Mouse (Mus musculus) lung, postnatal 0 days (tissue): Measurements from ENCODE around the gene Wdr20. TPM values are rescaled to one million over a fixed set of nuclear protein-coding genes. Genes with fewer than 3 reads are reported as not detected.
"Not testable (repeated sequence)": the region's sequence is repeated elsewhere in the genome, so short reads cannot be mapped to it uniquely, and the experiment has no call there.

Experiments used
- ATAC-seq: fragments of 200-750 bp; cut with Nextera tagmentation; 2 replicates; pipeline ENCODE4 v1.8.0; 2017; ENCODE audit warnings: moderate library complexity
- DNase-seq: peaks from one replicate; pipeline ENCODE4 v3.0.0-alpha.2; 2016; ENCODE audit warnings: low spot score
- H3K27ac ChIP-seq: fragments of 300-500 bp; sonication (generic); 2 replicates; pipeline ENCODE4 v1.5.1; 2014; ENCODE audit warnings: antibody characterized with exemption, mild to moderate bottlenecking, low read length, mixed read lengths
- H3K27me3 ChIP-seq: fragments of 300-500 bp; sonication (generic); replicated peaks from 2 replicates; pipeline ENCODE4 v1.6.1; 2014; ENCODE audit warnings: low read length, mixed read lengths; ENCODE audit not compliant: insufficient read depth
- H3K36me3 ChIP-seq: fragments of 300-500 bp; sonication (generic); 2 replicates; pipeline ENCODE4 v1.6.1; 2014; ENCODE audit warnings: low read length, mixed read lengths; ENCODE audit not compliant: insufficient read depth
- H3K4me1 ChIP-seq: fragments of 300-500 bp; sonication (generic); 2 replicates; pipeline ENCODE4 v1.6.1; 2014; ENCODE audit warnings: antibody characterized with exemption, low read depth, low read length, mixed read lengths; ENCODE audit not compliant: insufficient read depth
- H3K4me2 ChIP-seq: fragments of 300-500 bp; sonication (generic); replicated peaks from 2 replicates; pipeline ENCODE4 v1.6.1; 2014; ENCODE audit warnings: low read depth, mild to moderate bottlenecking, low read length, moderate library complexity, mixed read lengths
- H3K4me3 ChIP-seq: fragments of 300-500 bp; sonication (generic); 2 replicates; pipeline ENCODE4 v1.5.1; 2014; ENCODE audit warnings: low read depth, low read length
- H3K9ac ChIP-seq: fragments of 300-500 bp; sonication (generic); replicated peaks from 2 replicates; pipeline ENCODE4 v1.6.1; 2014; ENCODE audit warnings: low read depth, mild to moderate bottlenecking
- H3K9me3 ChIP-seq: fragments of 300-500 bp; sonication (generic); 2 replicates; pipeline ENCODE4 v1.6.1; 2016; ENCODE audit warnings: low read length, mixed read lengths
- CTCF ChIP-seq: IDR thresholded peaks from 2 replicates; pipeline ENCODE4 v1.5.1; 2016; ENCODE audit warnings: antibody characterized with exemption, mild to moderate bottlenecking
- EP300 ChIP-seq: IDR thresholded peaks from 2 replicates; pipeline ENCODE4 v1.6.1; 2016; ENCODE audit warnings: antibody characterized with exemption, mild to moderate bottlenecking, control low read depth
- WGBS: fragments of 180-500 bp; shearing (Covaris S2); extraction: QIAGEN DNeasy Blood & Tissue Kit; methylation state at CpG from one replicate; pipeline ENCODE4 v1.1.7; 2014; 5-methylcytosine and 5-hydroxymethylcytosine counted together
- polyA plus RNA-seq: library from polyadenylated mRNA; unstranded; fragments of >200 nt; fragmentation: Nextera tagmentation; extraction: Ambion mirVana; gene quantifications from 2 replicates; pipeline ENCODE4 v1.2.1, GENCODE M21; 2015

Wdr20 gene
- polyA plus RNA-seq, 1 experiment from 2014 or later, result 12.5 TPM

- Histone ChIP-seq H3K4me3 (no peak overlapping the region), H3K27ac (no peak overlapping the region), H3K9ac (no peak overlapping the region), H3K27me3 (no peaks in the 10 kb centered on the region), H3K4me2 (no peak overlapping the region), H3K36me3 (no peaks in the 10 kb centered on the region), H3K4me1 (no peaks in the 10 kb centered on the region), H3K9me3 (no peaks in the 10 kb centered on the region)
- no peak for DNase-seq
- 84% methylated on average over 5 of the region's 5 CpGs for WGBS
- no peak for ATAC-seq
- TF ChIP-seq EP300, result no peak
- TF ChIP-seq CTCF, result no peak
Observed at GRCm38 (mm10) chr12:110725051-110725450, 12.7 kb upstream of the Wdr20 start.

GRCm38 (mm10) chr12:110725489-110725888 lies 12.3 kb upstream of the Wdr20 start:
- no peak for TF ChIP-seq CTCF
- WGBS, result 74% methylated on average over 5 of the region's 5 CpGs
- ATAC-seq, result no peak

GRCm38 (mm10) chr12:110726428-110726827 lies 11.3 kb upstream of the Wdr20 start:
- H3K27me3 ChIP-seq, result no peaks in the 10 kb centered on the region
- TF ChIP-seq CTCF (no peak), EP300 (no peak)
- H3K9ac ChIP-seq, result no peak overlapping the region
- H3K36me3 ChIP-seq, result no peaks in the 10 kb centered on the region
- no peak overlapping the region for H3K4me3 ChIP-seq
- H3K4me1 ChIP-seq, result no peaks in the 10 kb centered on the region
- WGBS, result 32% methylated on average over 1 of the region's 1 CpGs
- no peak overlapping the region for H3K27ac ChIP-seq
- no peaks in the 10 kb centered on the region for H3K9me3 ChIP-seq
- ATAC-seq, result no peak
- no peak for DNase-seq
- H3K4me2 ChIP-seq, result no peak overlapping the region

More at GRCm38 (mm10) chr12:110725489-110725888, 12.3 kb upstream of the Wdr20 start:
- H3K36me3 ChIP-seq, result no peaks in the 10 kb centered on the region
- H3K9me3 ChIP-seq, result no peaks in the 10 kb centered on the region
- no peak overlapping the region for H3K27ac ChIP-seq
- H3K27me3 ChIP-seq, result no peaks in the 10 kb centered on the region
- no peak overlapping the region for H3K4me2 ChIP-seq
- H3K4me1 ChIP-seq, result no peaks in the 10 kb centered on the region
- no peak for DNase-seq
- H3K9ac ChIP-seq, result no peak overlapping the region
- H3K4me3 ChIP-seq, result no peak overlapping the region

GRCm38 (mm10) chr12:110733254-110733653 lies 4.5 kb upstream of the Wdr20 start:
- not testable (repeated sequence) for H3K36me3 ChIP-seq, H3K4me2 ChIP-seq, H3K27me3 ChIP-seq, H3K4me3 ChIP-seq, DNase-seq, H3K27ac ChIP-seq, H3K4me1 ChIP-seq, ATAC-seq, H3K9ac ChIP-seq, H3K9me3 ChIP-seq
- WGBS, result 98% methylated on average over 3 of the region's 3 CpGs

GRCm38 (mm10) chr12:110736641-110737040 lies 1.1 kb upstream of the Wdr20 start:
- Histone ChIP-seq H3K36me3 (no peaks in the 10 kb centered on the region), H3K27me3 (no peaks in the 10 kb centered on the region), H3K4me2 (peak overlapping the region; percentile 86), H3K9me3 (no peaks in the 10 kb centered on the region), H3K27ac (no peak overlapping the region), H3K4me3 (peak overlapping the region; percentile 96), H3K4me1 (peaks cover 7% of the 10 kb centered on the region), H3K9ac (no peak overlapping the region)
- DNase-seq, result peak; percentile 20
- WGBS, result 8% methylated on average over 4 of the region's 4 CpGs
- TF ChIP-seq CTCF (no peak), EP300 (no peak)
- no peak for ATAC-seq

- no peaks in the 10 kb centered on the region for H3K9me3 ChIP-seq
- H3K27ac ChIP-seq, result peak overlapping the region; percentile 81
- peak overlapping the region; percentile 96 for H3K4me3 ChIP-seq
- peak; percentile 40 for DNase-seq
- peaks cover 7% of the 10 kb centered on the region for H3K4me1 ChIP-seq
- TF ChIP-seq EP300 (no peak), CTCF (no peak)
- peak overlapping the region; percentile 98 for H3K9ac ChIP-seq
- H3K4me2 ChIP-seq, result peak overlapping the region; percentile 86
- ATAC-seq, result peak; percentile 42
- H3K27me3 ChIP-seq, result no peaks in the 10 kb centered on the region
- no peaks in the 10 kb centered on the region for H3K36me3 ChIP-seq
- 1% methylated on average over 62 of the region's 72 CpGs for WGBS
Observed at GRCm38 (mm10) chr12:110738158-110738921, 596 bp downstream of the Wdr20 start.
